Mouse (Mus musculus) erythroblast, embryonic 14.5 days (primary cell): ENCODE measurements at regions not wholly inside any gene's neighbourhood (a gene's known extent, or its start where the extent isn't known, plus 50 kb on each side); places are given as distances from the start of the nearest gene placed in this dataset.
"Not testable (repeated sequence)": the region's sequence is repeated elsewhere in the genome, so short reads cannot be mapped to it uniquely, and the experiment has no call there.

Source experiments
- H3K27me3 ChIP-seq: 2 replicates; pipeline ENCODE4 v1.6.1; 2012; ENCODE audit warnings: inconsistent platforms; ENCODE audit not compliant: control insufficient read depth
- H3K36me3 ChIP-seq: 2 replicates; pipeline ENCODE4 v1.6.1; 2012; ENCODE audit warnings: mild to moderate bottlenecking, inconsistent platforms; ENCODE audit not compliant: control insufficient read depth
- H3K4me1 ChIP-seq: 2 replicates; pipeline ENCODE4 v1.6.1; 2012; ENCODE audit warnings: inconsistent platforms; ENCODE audit not compliant: control insufficient read depth
- H3K4me3 ChIP-seq: replicated peaks from 2 replicates; pipeline ENCODE3; 2012; ENCODE audit warnings: moderate library complexity, mild to moderate bottlenecking, inconsistent platforms
- H3K9me3 ChIP-seq: 2 replicates; pipeline ENCODE4 v1.6.1; 2012; ENCODE audit warnings: low read length, inconsistent platforms, mixed read lengths; ENCODE audit not compliant: control insufficient read depth
- GATA1 ChIP-seq: IDR thresholded peaks from 2 replicates; pipeline ENCODE4 v1.6.1; 2012; ENCODE audit warnings: low read length, inconsistent platforms, mixed read lengths
- TAL1 ChIP-seq: IDR thresholded peaks from 3 replicates; pipeline ENCODE4 v1.6.1; 2012; ENCODE audit warnings: low read length, inconsistent platforms, mixed read lengths

DNA sequence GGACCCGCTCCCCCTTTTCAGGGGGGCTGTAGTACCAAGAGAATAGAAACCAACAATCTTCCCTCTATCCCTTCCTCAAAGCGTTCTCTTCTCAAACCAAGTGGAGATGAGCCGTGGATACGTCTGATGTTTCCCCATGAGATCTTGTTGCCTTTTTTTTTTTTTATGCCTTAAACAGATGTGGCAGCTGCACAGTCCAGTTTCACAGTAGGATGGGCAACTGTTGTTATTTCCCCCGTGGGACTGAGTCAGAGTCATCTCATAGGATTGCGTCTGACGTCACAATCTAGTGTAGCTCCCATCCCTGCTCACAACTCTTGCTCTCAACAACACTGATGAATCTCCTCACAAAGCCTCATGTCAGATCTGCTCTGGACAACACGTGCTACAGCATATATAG lies 148.7 kb upstream of the Trpc7 start:
- TF ChIP-seq TAL1 (no peak), GATA1 (no peak)
- Histone ChIP-seq H3K27me3 (no peaks in the 10 kb centered on the region), H3K9me3 (peaks cover 34% of the 10 kb centered on the region), H3K4me1 (no peaks in the 10 kb centered on the region), H3K4me3 (no peak overlapping the region), H3K36me3 (no peaks in the 10 kb centered on the region)

DNA sequence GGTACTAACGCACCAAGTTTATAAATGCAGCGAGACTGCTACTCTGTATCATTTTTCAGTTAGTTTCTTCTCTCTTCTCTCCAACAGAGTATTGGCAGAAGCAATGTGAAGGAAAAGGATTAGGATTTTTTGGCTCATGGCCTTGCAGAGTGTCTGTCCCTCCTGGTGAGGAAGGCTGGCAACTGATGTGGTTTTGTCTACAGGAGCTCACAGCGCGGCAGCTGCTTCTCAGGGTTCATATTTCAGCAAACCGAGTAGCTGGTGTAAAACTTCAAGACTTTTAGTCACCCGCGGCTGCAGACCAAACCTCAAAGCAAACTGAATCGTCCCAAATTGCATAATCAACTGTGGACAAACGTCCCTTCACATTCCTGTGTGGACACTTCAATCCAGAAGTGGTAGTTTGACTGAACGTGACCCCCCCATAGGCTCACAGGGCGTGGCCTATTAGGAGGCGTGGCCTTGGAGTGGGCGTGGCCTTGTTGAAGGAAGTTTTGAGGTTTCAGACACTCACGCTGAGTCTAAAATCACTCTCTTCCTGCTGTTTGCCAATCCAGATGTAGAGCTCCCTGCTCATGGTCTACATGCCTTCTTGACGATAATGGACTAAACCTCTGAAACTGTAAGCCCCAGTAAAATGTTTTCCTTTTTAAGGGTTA lies 147.7 kb upstream of the Trpc7 start:
- H3K4me1 ChIP-seq: no peaks in the 10 kb centered on the region
- H3K27me3 ChIP-seq: no peaks in the 10 kb centered on the region
- H3K4me3 ChIP-seq: no peak overlapping the region
- H3K9me3 ChIP-seq: peaks cover 37% of the 10 kb centered on the region
- H3K36me3 ChIP-seq: no peaks in the 10 kb centered on the region
- TF ChIP-seq GATA1 (no peak), TAL1 (no peak)

DNA sequence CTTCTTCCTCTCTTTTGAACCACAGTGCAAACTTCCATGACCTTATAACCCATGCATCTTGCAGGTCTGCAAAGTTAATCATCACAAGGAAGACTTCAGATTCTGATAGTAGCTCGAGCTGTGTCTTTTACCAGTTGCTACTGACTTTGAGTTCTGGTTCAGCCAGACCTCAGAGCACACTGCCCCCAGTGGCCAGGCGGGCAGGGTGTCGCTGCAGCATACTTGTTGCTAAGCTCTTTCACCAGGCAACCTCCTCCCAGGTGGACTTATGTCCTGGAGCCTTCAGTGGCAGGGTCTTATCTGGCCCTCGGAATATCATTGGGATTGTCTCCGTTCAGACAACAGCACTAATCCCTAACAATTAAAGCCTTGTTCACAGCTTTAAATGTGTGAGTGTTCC lies 146.7 kb upstream of the Trpc7 start:
- no peaks in the 10 kb centered on the region for H3K27me3 ChIP-seq
- H3K9me3 ChIP-seq: peaks cover 44% of the 10 kb centered on the region
- no peaks in the 10 kb centered on the region for H3K36me3 ChIP-seq
- TF ChIP-seq GATA1 (no peak), TAL1 (no peak)
- H3K4me3 ChIP-seq: no peak overlapping the region
- H3K4me1 ChIP-seq: no peaks in the 10 kb centered on the region

DNA sequence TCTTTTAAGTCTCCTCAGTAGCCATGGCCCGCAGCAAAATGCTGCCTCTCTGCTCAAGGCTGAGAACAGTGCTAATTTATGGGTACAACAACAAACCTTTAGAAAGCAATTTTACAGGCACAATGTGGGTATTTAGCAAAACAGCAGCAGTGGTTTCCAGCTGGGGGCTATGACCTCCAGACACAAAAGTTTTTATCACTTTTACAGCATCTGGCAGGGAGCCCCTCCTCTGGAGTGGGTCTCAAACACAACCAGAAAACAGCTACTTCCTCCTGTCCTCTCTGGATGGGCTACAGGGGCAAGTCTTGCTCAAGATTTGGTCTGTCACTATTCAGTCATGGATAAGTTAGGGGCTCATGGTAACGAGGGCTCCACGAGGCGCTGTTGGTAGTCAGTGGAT lies 137.1 kb upstream of the Trpc7 start:
- Histone ChIP-seq H3K4me3 (no peak overlapping the region), H3K36me3 (no peaks in the 10 kb centered on the region), H3K4me1 (no peaks in the 10 kb centered on the region), H3K27me3 (no peaks in the 10 kb centered on the region), H3K9me3 (peaks cover 33% of the 10 kb centered on the region)
- TF ChIP-seq TAL1 (no peak), GATA1 (no peak)

DNA sequence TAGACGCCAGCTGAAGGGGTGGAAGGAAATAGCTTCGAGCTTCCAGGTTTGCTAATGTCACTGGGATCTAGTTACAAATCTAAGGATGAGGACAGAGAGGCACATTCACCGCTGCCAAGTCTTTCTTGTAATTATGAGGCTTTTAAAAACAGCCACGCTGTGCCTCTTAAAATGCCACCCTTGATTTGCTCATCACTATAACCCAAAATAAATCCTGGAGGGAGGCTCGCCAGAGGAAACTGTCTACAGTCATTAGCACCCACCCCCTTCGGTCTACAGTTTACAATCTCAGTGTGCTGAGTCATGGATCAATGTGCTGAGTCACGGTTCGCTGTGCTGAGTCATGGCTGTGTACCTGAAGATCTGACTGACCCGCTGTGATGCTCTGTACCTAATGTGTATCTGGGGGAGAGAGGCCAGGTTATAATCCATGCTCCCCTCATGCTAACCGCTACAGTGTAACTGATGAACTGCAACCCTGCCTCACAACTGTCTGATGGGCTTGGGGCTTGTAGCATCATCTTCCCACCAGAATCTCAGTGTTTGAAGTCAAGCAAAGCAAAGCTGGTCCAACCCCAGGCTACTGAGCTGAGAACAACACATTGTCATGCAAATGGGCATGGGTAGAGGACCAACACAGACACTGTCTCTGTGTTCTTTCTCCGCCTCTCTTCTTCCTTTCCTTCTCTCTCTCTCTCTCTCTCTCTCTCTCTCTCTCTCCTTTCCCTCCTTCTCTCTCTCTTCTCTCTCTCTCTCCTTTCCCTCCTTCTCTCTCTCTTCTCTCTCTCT lies 122.0 kb upstream of the Trpc7 start:
- H3K4me1 ChIP-seq: no peaks in the 10 kb centered on the region
- no peaks in the 10 kb centered on the region for H3K27me3 ChIP-seq
- H3K36me3 ChIP-seq: no peaks in the 10 kb centered on the region
- TF ChIP-seq TAL1 (no peak), GATA1 (no peak)
- H3K9me3 ChIP-seq: peaks cover 54% of the 10 kb centered on the region
- no peak overlapping the region for H3K4me3 ChIP-seq

DNA sequence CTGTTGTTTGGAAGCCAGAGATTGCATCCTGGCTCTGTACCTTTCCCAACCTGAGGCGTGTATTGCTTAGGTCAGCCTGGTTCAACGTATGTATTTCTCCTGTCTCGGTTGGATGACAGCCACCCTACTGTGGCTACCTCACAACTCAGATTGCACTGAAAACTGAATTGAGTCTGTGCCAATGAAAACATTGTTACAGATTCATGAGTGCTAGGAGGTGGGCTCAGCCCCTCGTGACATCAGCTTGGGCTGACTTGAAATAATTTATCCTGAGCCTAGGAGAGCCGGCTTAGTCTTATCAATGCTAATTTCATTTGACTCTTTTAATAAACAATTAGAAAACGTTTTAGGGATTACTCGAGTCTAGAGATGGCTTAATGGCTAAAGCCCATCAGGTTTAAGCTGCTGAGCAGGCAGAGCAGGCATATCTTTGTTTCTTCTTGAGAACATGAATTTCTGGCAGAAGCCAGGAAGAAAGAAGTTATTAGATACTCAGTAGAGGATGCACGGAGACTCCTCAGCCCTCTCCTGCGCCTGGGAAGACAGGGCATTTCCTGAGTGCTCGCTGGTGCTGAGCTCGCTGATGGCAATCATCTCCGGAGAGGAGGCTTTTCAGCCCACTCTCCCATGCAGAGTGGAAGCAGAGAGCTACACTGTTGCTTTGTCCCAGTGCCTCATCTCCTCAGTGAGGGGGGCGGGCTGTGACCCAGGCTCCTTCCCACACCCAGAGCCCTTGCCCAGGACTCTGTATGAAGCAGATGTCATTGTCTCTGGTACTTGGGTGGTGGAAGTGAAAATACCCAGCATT lies 120.9 kb upstream of the Trpc7 start:
- TF ChIP-seq TAL1 (no peak), GATA1 (no peak)
- Histone ChIP-seq H3K27me3 (no peaks in the 10 kb centered on the region), H3K4me1 (no peaks in the 10 kb centered on the region), H3K36me3 (no peaks in the 10 kb centered on the region), H3K9me3 (peaks cover 54% of the 10 kb centered on the region), H3K4me3 (no peak overlapping the region)

DNA sequence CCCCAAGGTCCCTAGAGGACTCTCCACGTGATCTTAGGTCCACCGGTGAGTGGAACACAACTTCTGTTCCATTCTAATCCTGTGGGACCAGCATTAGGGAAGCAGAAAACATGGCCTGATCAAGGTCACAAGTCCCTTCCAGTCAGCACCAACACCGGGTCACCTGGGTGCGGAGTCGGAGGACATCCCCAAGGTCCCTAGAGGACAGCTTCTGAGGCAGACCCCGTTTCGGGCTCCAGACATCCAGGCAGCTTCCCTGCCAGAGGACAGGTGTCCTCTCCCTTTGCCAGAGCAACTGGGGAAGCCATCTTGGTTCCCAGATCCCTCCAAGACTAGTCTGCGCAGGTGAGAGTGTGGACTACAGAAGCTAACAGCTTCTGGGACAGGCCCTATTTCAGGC lies 111.4 kb upstream of the Trpc7 start:
- not testable (repeated sequence) for H3K27me3 ChIP-seq, H3K4me3 ChIP-seq
- peaks cover 20% of the 10 kb centered on the region for H3K9me3 ChIP-seq

DNA sequence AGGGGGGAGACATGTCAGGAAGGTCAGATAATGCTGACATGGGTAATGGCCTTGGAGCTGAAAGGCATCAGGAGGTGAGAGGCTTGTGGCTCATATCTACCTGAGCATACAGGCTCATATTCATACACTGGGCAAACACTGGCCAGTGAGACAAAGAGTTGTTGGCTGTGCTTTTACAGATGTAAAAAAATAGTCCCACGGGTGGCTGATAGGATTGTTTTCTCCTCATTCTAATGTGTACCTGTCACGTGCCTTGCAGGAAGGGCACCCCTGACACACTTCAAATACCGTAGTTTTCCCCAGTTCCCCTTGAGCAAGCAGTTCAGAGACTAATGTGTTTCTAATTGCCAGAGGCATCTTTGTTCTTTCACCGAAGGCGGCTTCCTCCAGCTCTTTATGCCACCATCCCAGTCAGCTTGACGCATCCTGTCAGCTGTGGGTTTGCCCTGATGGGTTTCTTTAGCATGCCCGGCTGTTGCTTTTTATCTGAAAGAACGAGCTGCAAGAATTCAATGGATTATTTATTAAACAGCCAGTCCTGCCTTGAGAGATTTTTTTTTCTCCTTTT lies 107.9 kb upstream of the Trpc7 start:
- TF ChIP-seq TAL1: no peak
- TF ChIP-seq GATA1: no peak
- Histone ChIP-seq H3K27me3 (no peaks in the 10 kb centered on the region), H3K36me3 (no peaks in the 10 kb centered on the region), H3K4me3 (no peak overlapping the region), H3K9me3 (peaks cover 37% of the 10 kb centered on the region), H3K4me1 (no peaks in the 10 kb centered on the region)

More for the DNA sequence above, 111.4 kb upstream of the Trpc7 start:
- H3K36me3 ChIP-seq, H3K4me1 ChIP-seq: not testable (repeated sequence)

DNA sequence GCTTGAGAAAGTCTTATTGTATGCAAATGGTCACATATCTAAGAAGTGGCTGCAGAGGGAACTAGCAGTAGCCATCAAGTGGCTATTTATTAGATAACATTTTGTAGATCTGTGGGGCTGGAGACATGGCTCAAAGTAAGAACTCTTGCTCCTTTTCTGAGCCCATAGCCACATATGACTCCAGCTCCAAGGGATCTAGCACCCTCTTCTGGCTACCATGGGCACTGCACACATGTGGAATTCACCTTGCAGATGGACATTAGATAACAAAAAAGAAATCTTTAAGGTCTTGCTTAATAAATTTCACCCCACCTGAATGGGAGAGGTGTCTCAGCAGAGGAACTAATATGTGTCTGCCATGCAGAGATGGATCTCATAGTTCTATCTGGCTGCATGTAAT lies 96.2 kb upstream of the Trpc7 start:
- no peak for TF ChIP-seq TAL1
- TF ChIP-seq GATA1: no peak
- Histone ChIP-seq H3K4me1 (no peaks in the 10 kb centered on the region), H3K36me3 (no peaks in the 10 kb centered on the region), H3K27me3 (no peaks in the 10 kb centered on the region), H3K4me3 (no peak overlapping the region), H3K9me3 (peaks cover 50% of the 10 kb centered on the region)
